Mouse (Mus musculus) embryo, embryonic 11.5 days (tissue): ENCODE measurements at regions not wholly inside any gene's neighbourhood (a gene's known extent, or its start where the extent isn't known, plus 50 kb on each side); places are given as distances from the start of the nearest gene placed in this dataset.
A peak's percentile ranks its signal among the peaks of the same experiment; 100 is the strongest.

ENCODE experiments used
- DNase-seq: peaks from one replicate; pipeline ENCODE4 v3.0.0-alpha.2; 2012; ENCODE audit warnings: low read depth, low spot score

GRCm38 (mm10) chr13:57282816-57283215, 387.0 kb upstream of the Trpc7 start:
- DNase-seq = no peak

GRCm38 (mm10) chr13:57281941-57282710, 386.3 kb upstream of the Trpc7 start:
- DNase-seq = no peak

- peak; percentile 44 for DNase-seq
Measured at GRCm38 (mm10) chr13:57281504-57281903, 385.7 kb upstream of the Trpc7 start.

GRCm38 (mm10) chr13:57278580-57278979, 382.8 kb upstream of the Trpc7 start:
- peak; percentile 43 for DNase-seq

GRCm38 (mm10) chr13:57277076-57277475, 381.3 kb upstream of the Trpc7 start:
- DNase-seq = peak; percentile 38

- no peak for DNase-seq
Measured at GRCm38 (mm10) chr13:57275871-57276270, 380.1 kb upstream of the Trpc7 start.

GRCm38 (mm10) chr13:57273593-57273992, 377.8 kb upstream of the Trpc7 start:
- DNase-seq = no peak

GRCm38 (mm10) chr13:57269614-57270013, 373.8 kb upstream of the Trpc7 start:
- DNase-seq = peak; percentile 55

GRCm38 (mm10) chr13:57259920-57260319, 364.1 kb upstream of the Trpc7 start:
- DNase-seq = peak; percentile 60

- no peak for DNase-seq
Measured at GRCm38 (mm10) chr13:57259474-57259873, 363.7 kb upstream of the Trpc7 start.

GRCm38 (mm10) chr13:57255920-57256319, 360.1 kb upstream of the Trpc7 start:
- DNase-seq = no peak

- DNase-seq = no peak
Measured at GRCm38 (mm10) chr13:57249851-57250250, 354.1 kb upstream of the Trpc7 start.

- DNase-seq = no peak
Measured at GRCm38 (mm10) chr13:57249401-57249800, 353.6 kb upstream of the Trpc7 start.

GRCm38 (mm10) chr13:57246238-57246963, 350.6 kb upstream of the Trpc7 start:
- DNase-seq = no peak

- DNase-seq = no peak
Measured at GRCm38 (mm10) chr13:57236917-57237316, 341.1 kb upstream of the Trpc7 start.

- no peak for DNase-seq
Measured at GRCm38 (mm10) chr13:57236211-57236610, 340.4 kb upstream of the Trpc7 start.

GRCm38 (mm10) chr13:57232906-57233305, 337.1 kb upstream of the Trpc7 start:
- no peak for DNase-seq

GRCm38 (mm10) chr13:57231666-57232065, 335.9 kb upstream of the Trpc7 start:
- no peak for DNase-seq

- DNase-seq = no peak
Measured at GRCm38 (mm10) chr13:57230253-57230652, 334.5 kb upstream of the Trpc7 start.

- DNase-seq = no peak
Measured at GRCm38 (mm10) chr13:57221092-57221491, 325.3 kb upstream of the Trpc7 start.

- DNase-seq = no peak
Measured at GRCm38 (mm10) chr13:57216161-57216560, 320.4 kb upstream of the Trpc7 start.

GRCm38 (mm10) chr13:57212251-57212650, 316.5 kb upstream of the Trpc7 start:
- DNase-seq = no peak

- DNase-seq = no peak
Measured at GRCm38 (mm10) chr13:57191195-57191594, 295.4 kb upstream of the Trpc7 start.
